Mouse (Mus musculus): ENCODE measurements at regions not wholly inside any gene's neighbourhood (a gene's known extent, or its start where the extent isn't known, plus 50 kb on each side); places are given as distances from the start of the nearest gene placed in this dataset.

GRCm38 (mm10) chr16:51881127-51881526, 149.9 kb upstream of the Cblb start:
- H3K4me3 ChIP-seq: no peak overlapping the region
- TF ChIP-seq EP300 (IDR thresholded peaks at IDR 0.05; ENCODE audit: insufficient read depth, low read depth, low read length) (no peak), CTCF (IDR thresholded peaks at IDR 0.05) (no peak), POLR2A (IDR thresholded peaks at IDR 0.05; ENCODE audit: insufficient read depth, low read depth, low read length) (no peak)
- DNase-seq: no peak
- 84% methylated on average over 2 of the region's 2 CpGs for WGBS
- no peak overlapping the region for H3K27ac ChIP-seq
- no peaks in the 10 kb centered on the region for H3K36me3 ChIP-seq (ENCODE audit: control insufficient read depth, insufficient read depth, low read length)
- H3K27me3 ChIP-seq (ENCODE audit: control insufficient read depth, insufficient read depth, low read length): no peaks in the 10 kb centered on the region
- no peaks in the 10 kb centered on the region for H3K4me1 ChIP-seq (ENCODE audit: control insufficient read depth, insufficient read depth, low read length)
- no peaks in the 10 kb centered on the region for H3K79me2 ChIP-seq (replicated peaks; ENCODE audit: control insufficient read depth, insufficient read depth, low read length)
- intact Hi-C loops (cut with DNase I): no loop called here
- no peak overlapping the region for H3K9ac ChIP-seq (ENCODE audit: low read depth, low read length)

- WGBS: 91% methylated on average over 2 of the region's 2 CpGs
- Histone ChIP-seq H3K79me2 (replicated peaks; ENCODE audit: control insufficient read depth, insufficient read depth, low read length) (no peaks in the 10 kb centered on the region), H3K27ac (no peak overlapping the region), H3K36me3 (ENCODE audit: control insufficient read depth, insufficient read depth, low read length) (no peaks in the 10 kb centered on the region), H3K27me3 (ENCODE audit: control insufficient read depth, insufficient read depth, low read length) (no peaks in the 10 kb centered on the region), H3K4me1 (ENCODE audit: control insufficient read depth, insufficient read depth, low read length) (no peaks in the 10 kb centered on the region), H3K4me3 (no peak overlapping the region), H3K9ac (ENCODE audit: low read depth, low read length) (no peak overlapping the region)
- intact Hi-C loops (cut with DNase I): no loop called here
- no peak for DNase-seq
- TF ChIP-seq POLR2A (IDR thresholded peaks at IDR 0.05; ENCODE audit: insufficient read depth, low read depth, low read length): no peak
- no peak for TF ChIP-seq EP300 (IDR thresholded peaks at IDR 0.05; ENCODE audit: insufficient read depth, low read depth, low read length)
- TF ChIP-seq CTCF (IDR thresholded peaks at IDR 0.05): no peak
These were observed 147.2 kb upstream of the Cblb start for GRCm38 (mm10) chr16:51883813-51884212.

- 84% methylated on average over 5 of the region's 5 CpGs for WGBS
- Histone ChIP-seq H3K36me3 (ENCODE audit: control insufficient read depth, insufficient read depth, low read length) (no peaks in the 10 kb centered on the region), H3K4me1 (ENCODE audit: control insufficient read depth, insufficient read depth, low read length) (no peaks in the 10 kb centered on the region), H3K9ac (ENCODE audit: low read depth, low read length) (no peak overlapping the region), H3K27ac (no peak overlapping the region), H3K79me2 (replicated peaks; ENCODE audit: control insufficient read depth, insufficient read depth, low read length) (no peaks in the 10 kb centered on the region), H3K4me3 (no peak overlapping the region), H3K27me3 (ENCODE audit: control insufficient read depth, insufficient read depth, low read length) (no peaks in the 10 kb centered on the region)
- DNase-seq: no peak
- intact Hi-C loops (cut with DNase I): no loop called here
- TF ChIP-seq POLR2A (IDR thresholded peaks at IDR 0.05; ENCODE audit: insufficient read depth, low read depth, low read length) (no peak), CTCF (IDR thresholded peaks at IDR 0.05) (no peak), EP300 (IDR thresholded peaks at IDR 0.05; ENCODE audit: insufficient read depth, low read depth, low read length) (no peak)
These were observed 143.5 kb upstream of the Cblb start for GRCm38 (mm10) chr16:51887496-51887895.

- Histone ChIP-seq H3K9ac (ENCODE audit: low read depth, low read length) (no peak overlapping the region), H3K4me3 (no peak overlapping the region), H3K36me3 (ENCODE audit: control insufficient read depth, insufficient read depth, low read length) (no peaks in the 10 kb centered on the region), H3K4me1 (ENCODE audit: control insufficient read depth, insufficient read depth, low read length) (no peaks in the 10 kb centered on the region), H3K27ac (no peak overlapping the region), H3K79me2 (replicated peaks; ENCODE audit: control insufficient read depth, insufficient read depth, low read length) (no peaks in the 10 kb centered on the region), H3K27me3 (ENCODE audit: control insufficient read depth, insufficient read depth, low read length) (no peaks in the 10 kb centered on the region)
- TF ChIP-seq CTCF (IDR thresholded peaks at IDR 0.05) (no peak), EP300 (IDR thresholded peaks at IDR 0.05; ENCODE audit: insufficient read depth, low read depth, low read length) (no peak), POLR2A (IDR thresholded peaks at IDR 0.05; ENCODE audit: insufficient read depth, low read depth, low read length) (no peak)
- intact Hi-C loops (cut with DNase I): no loop called here
- 55% methylated on average over 2 of the region's 2 CpGs for WGBS
- peak in 1 of 2 experiments; percentile 12 for DNase-seq
These were observed 125.4 kb upstream of the Cblb start for GRCm38 (mm10) chr16:51905588-51905987.

GRCm38 (mm10) chr16:51906686-51907085, 124.3 kb upstream of the Cblb start:
- Histone ChIP-seq H3K27me3 (ENCODE audit: control insufficient read depth, insufficient read depth, low read length) (no peaks in the 10 kb centered on the region), H3K36me3 (ENCODE audit: control insufficient read depth, insufficient read depth, low read length) (no peaks in the 10 kb centered on the region), H3K79me2 (replicated peaks; ENCODE audit: control insufficient read depth, insufficient read depth, low read length) (no peaks in the 10 kb centered on the region), H3K4me1 (ENCODE audit: control insufficient read depth, insufficient read depth, low read length) (no peaks in the 10 kb centered on the region), H3K9ac (ENCODE audit: low read depth, low read length) (no peak overlapping the region), H3K4me3 (no peak overlapping the region), H3K27ac (no peak overlapping the region)
- 95% methylated on average over 4 of the region's 4 CpGs for WGBS
- intact Hi-C loops (cut with DNase I): no loop called here
- no peak for TF ChIP-seq EP300 (IDR thresholded peaks at IDR 0.05; ENCODE audit: insufficient read depth, low read depth, low read length)
- DNase-seq: no peak

- H3K4me1 ChIP-seq (ENCODE audit: control insufficient read depth, insufficient read depth, low read length): no peaks in the 10 kb centered on the region
- no peak overlapping the region for H3K27ac ChIP-seq
- no peaks in the 10 kb centered on the region for H3K79me2 ChIP-seq (replicated peaks; ENCODE audit: control insufficient read depth, insufficient read depth, low read length)
- TF ChIP-seq CTCF (IDR thresholded peaks at IDR 0.05) (no peak), POLR2A (IDR thresholded peaks at IDR 0.05; ENCODE audit: insufficient read depth, low read depth, low read length) (no peak), EP300 (IDR thresholded peaks at IDR 0.05; ENCODE audit: insufficient read depth, low read depth, low read length) (no peak)
- DNase-seq: no peak
- H3K27me3 ChIP-seq (ENCODE audit: control insufficient read depth, insufficient read depth, low read length): no peaks in the 10 kb centered on the region
- 76% methylated on average over 3 of the region's 3 CpGs for WGBS
- intact Hi-C loops (cut with DNase I): no loop called here
- no peaks in the 10 kb centered on the region for H3K36me3 ChIP-seq (ENCODE audit: control insufficient read depth, insufficient read depth, low read length)
- H3K4me3 ChIP-seq: no peak overlapping the region
- H3K9ac ChIP-seq (ENCODE audit: low read depth, low read length): no peak overlapping the region
These were observed 121.0 kb upstream of the Cblb start for GRCm38 (mm10) chr16:51910046-51910445.
